Mouse (Mus musculus): ENCODE data around the gene Abca1.

Abca1 gene

GRCm38 (mm10) chr4:53149644-53150043 lies 10.1 kb downstream of the Abca1 start:
- no peak for DNase-seq (ENCODE audit: low read depth)

GRCm38 (mm10) chr4:53148817-53149216 lies 10.9 kb downstream of the Abca1 start:
- DNase-seq (ENCODE audit: low read depth): no peak

GRCm38 (mm10) chr4:53147454-53147853 lies 12.2 kb downstream of the Abca1 start:
- DNase-seq (ENCODE audit: low read depth): no peak

GRCm38 (mm10) chr4:53147046-53147445 lies 12.6 kb downstream of the Abca1 start:
- DNase-seq (ENCODE audit: low read depth): no peak

GRCm38 (mm10) chr4:53146227-53146949 lies 13.3 kb downstream of the Abca1 start:
- DNase-seq (ENCODE audit: low read depth): no peak

GRCm38 (mm10) chr4:53145434-53146168 lies 14.1 kb downstream of the Abca1 start:
- no peak for DNase-seq (ENCODE audit: low read depth)

- no peak for DNase-seq (ENCODE audit: low read depth)
Measured at GRCm38 (mm10) chr4:53144571-53144970, 15.1 kb downstream of the Abca1 start.

GRCm38 (mm10) chr4:53144021-53144420 lies 15.7 kb downstream of the Abca1 start:
- DNase-seq (ENCODE audit: low read depth): no peak

GRCm38 (mm10) chr4:53140678-53141077 lies 19.0 kb downstream of the Abca1 start:
- no peak for DNase-seq (ENCODE audit: low read depth)

- DNase-seq (ENCODE audit: low read depth): no peak
Measured at GRCm38 (mm10) chr4:53139495-53139894, 20.2 kb downstream of the Abca1 start.

- DNase-seq (ENCODE audit: low read depth): no peak
Measured at GRCm38 (mm10) chr4:53138974-53139373, 20.7 kb downstream of the Abca1 start.

GRCm38 (mm10) chr4:53137087-53137486 lies 22.6 kb downstream of the Abca1 start:
- DNase-seq (ENCODE audit: low read depth): no peak

GRCm38 (mm10) chr4:53134816-53135215 lies 24.9 kb downstream of the Abca1 start:
- DNase-seq (ENCODE audit: low read depth): no peak

- DNase-seq (ENCODE audit: low read depth): no peak
Measured at GRCm38 (mm10) chr4:53133995-53134394, 25.7 kb downstream of the Abca1 start.

GRCm38 (mm10) chr4:53131538-53131937 lies 28.2 kb downstream of the Abca1 start:
- DNase-seq (ENCODE audit: low read depth): no peak

- DNase-seq (ENCODE audit: low read depth): no peak
Measured at GRCm38 (mm10) chr4:53130622-53131517, 28.8 kb downstream of the Abca1 start.

GRCm38 (mm10) chr4:53129716-53130301 lies 29.9 kb downstream of the Abca1 start:
- no peak for DNase-seq (ENCODE audit: low read depth)

GRCm38 (mm10) chr4:53127266-53127665 lies 32.4 kb downstream of the Abca1 start:
- no peak for DNase-seq (ENCODE audit: low read depth)

GRCm38 (mm10) chr4:53126794-53127193 lies 32.9 kb downstream of the Abca1 start:
- no peak for DNase-seq (ENCODE audit: low read depth)

GRCm38 (mm10) chr4:53124837-53125490 lies 34.7 kb downstream of the Abca1 start:
- no peak for DNase-seq (ENCODE audit: low read depth)

- DNase-seq (ENCODE audit: low read depth): no peak
Measured at GRCm38 (mm10) chr4:53122310-53122709, 37.4 kb downstream of the Abca1 start.
